Mouse (Mus musculus): ENCODE data around the gene Wrap73. TPM values are rescaled to one million over a fixed set of nuclear protein-coding genes. Genes with fewer than 3 reads are reported as not detected.

The Wrap73 gene
- 59.2 and 61.4 TPM in 2 replicates for polyA plus RNA-seq (2015; fragmentation: Nextera tagmentation; extraction: Ambion mirVana)

DNA sequence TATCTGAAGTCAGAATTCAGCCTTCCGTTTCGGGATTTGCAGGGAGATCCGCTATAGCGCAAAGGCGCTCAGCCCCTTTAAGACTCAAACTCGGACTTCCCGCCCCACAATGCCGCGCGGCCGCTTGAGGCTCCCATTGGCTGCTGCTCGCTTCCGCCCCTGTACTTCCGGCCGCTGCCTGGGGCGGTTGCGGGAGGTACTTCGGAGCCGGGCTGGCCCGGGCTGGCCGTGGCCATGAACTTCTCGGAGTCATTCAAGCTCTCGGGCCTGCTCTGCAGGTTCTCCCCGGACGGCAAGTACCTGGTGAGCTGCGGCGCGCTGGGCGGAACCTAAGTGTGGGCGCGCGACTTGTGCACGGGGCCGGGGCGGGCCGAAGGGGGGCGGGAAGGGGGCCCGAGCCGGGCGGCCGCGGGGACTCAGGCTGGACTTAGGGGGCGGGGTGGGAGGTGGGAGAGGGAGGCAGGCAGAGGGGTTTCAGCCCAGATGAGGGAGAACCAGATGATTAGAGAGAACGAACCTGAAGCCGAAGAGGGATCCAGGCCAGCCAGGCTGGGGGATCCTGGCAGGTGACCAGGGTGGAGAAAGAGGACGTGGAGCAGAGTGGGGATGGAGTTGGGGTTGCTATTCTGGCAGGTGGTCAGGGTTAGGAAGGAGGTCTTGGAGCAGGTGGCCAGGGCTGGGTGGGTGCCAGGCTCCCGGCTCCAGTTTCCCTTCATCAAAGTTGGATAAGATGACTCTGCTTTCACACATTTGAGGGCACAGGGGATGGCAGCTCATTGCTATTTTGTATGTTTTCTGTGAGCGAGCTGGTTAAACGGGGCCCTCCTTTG lies at the start of gene Wrap73:
Wrap73 (plus strand) TSS at position 162 of the 830 bp plus-strand sequence.
- Histone ChIP-seq H3K4me2 (peak within 1 kb of the TSS; percentile 86), H3K9ac (peak within 1 kb of the TSS; percentile 81), H3K27me3 (peaks cover 44% of the 10 kb centered on the region), H3K36me3 (ENCODE audit: poor library complexity, severe bottlenecking) (peaks cover 14% of the 10 kb centered on the region), H3K27ac (peak within 1 kb of the TSS; percentile 57), H3K9me3 (replicated peaks) (no peaks in the 10 kb centered on the region), H3K4me3 (peak within 1 kb of the TSS; percentile 83), H3K4me1 (peaks cover 42% of the 10 kb centered on the region)
- WGBS: 2% methylated on average over 48 of the region's 49 CpGs
- ATAC-seq: peak; percentile 96

DNA sequence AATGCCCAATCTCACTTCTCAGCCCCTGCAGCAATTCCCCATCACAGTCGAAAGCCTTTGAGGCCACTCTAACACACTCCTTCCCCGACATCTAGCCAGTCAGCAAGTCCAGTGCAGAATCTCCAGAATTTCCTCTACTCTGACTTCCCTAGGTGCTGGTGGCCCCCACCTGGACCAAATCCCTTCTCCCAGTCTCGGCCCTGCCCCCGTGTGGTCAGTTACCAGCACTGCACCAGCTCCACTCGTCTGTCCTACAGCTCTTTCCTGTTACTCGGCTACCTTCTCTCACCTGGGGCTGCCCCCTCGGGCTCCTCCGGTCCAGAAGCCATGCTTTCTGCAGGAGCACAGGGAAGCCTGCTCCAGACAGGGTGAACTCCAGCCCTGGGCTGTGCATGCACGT lies 49.0 kb upstream of the Wrap73 start:
- H3K9me3 ChIP-seq (replicated peaks): no peaks in the 10 kb centered on the region
- H3K4me3 ChIP-seq: no peak overlapping the region
- whole genome bisulfite sequencing: 23% methylated on average over 9 of the region's 9 CpGs
- H3K4me1 ChIP-seq: 0 out of 2 replicates have a peak, but pooled peaks cover 6% of the 10 kb centered on the region
- H3K36me3 ChIP-seq (ENCODE audit: poor library complexity, severe bottlenecking): no peaks in the 10 kb centered on the region
- H3K27me3 ChIP-seq: peaks cover 34% of the 10 kb centered on the region; the same call in 1 of the 2 replicates
- H3K9ac ChIP-seq: no peak overlapping the region
- H3K4me2 ChIP-seq: no peak overlapping the region
- no peak for ATAC-seq
- no peak overlapping the region for H3K27ac ChIP-seq

DNA sequence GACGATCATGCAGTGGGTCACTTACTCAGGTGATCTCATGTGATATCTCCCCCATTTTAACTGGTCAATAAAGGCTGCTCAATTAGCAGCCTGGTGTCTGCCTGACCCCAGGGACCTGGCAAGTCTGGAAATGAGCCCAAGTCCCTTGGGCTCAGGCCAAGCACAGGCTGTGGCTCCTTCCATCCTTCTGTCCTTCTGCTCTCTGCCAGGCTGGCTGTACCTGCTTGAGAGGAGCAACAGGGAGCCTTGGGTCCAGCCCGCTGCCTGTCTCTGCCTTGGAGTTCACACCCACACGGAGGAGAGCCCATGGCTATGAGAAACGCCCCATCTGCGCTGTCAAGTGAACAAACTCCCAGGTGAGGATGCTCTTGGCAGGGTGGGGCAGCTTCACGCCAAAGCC lies 46.1 kb upstream of the Wrap73 start:
- 0 out of 2 replicates have a peak, but pooled peaks cover 21% of the 10 kb centered on the region for H3K27me3 ChIP-seq
- H3K9me3 ChIP-seq (replicated peaks): no peaks in the 10 kb centered on the region
- ATAC-seq: no peak
- no peak overlapping the region for H3K9ac ChIP-seq
- peaks cover 9% of the 10 kb centered on the region; the same call in 1 of the 2 replicates for H3K4me1 ChIP-seq
- no peak overlapping the region for H3K4me3 ChIP-seq
- no peak overlapping the region for H3K4me2 ChIP-seq
- H3K27ac ChIP-seq: no peak overlapping the region
- H3K36me3 ChIP-seq (ENCODE audit: poor library complexity, severe bottlenecking): no peaks in the 10 kb centered on the region
- WGBS: 28% methylated on average over 6 of the region's 6 CpGs

DNA sequence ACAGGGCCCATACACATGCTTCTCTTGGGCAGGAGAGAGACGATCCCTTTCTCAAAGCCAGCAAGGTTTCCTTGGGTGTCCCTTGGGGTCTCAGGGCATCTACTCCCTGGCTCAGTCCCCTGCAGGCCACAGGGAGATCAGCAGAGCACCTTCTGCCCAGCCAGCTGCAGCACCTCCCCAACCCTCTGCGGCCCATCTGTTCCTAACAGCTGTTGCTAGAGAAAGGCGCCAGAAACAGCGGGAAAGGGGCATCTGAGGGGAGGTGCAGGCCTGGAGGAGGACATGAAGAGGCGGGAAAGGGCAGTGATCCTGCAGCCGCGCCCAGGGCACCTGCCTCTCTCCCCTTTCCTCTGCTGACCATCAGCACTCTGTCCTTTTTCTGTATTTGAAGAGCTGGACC lies 42.8 kb upstream of the Wrap73 start:
- 70% methylated on average over 7 of the region's 7 CpGs for WGBS
- Histone ChIP-seq H3K4me3 (no peak overlapping the region), H3K9me3 (replicated peaks) (no peaks in the 10 kb centered on the region), H3K36me3 (ENCODE audit: poor library complexity, severe bottlenecking) (no peaks in the 10 kb centered on the region), H3K4me2 (no peak overlapping the region), H3K4me1 (peaks cover 9% of the 10 kb centered on the region; the same call in 1 of the 2 replicates), H3K27me3 (peaks cover 33% of the 10 kb centered on the region), H3K27ac (no peak overlapping the region), H3K9ac (no peak overlapping the region)
- ATAC-seq: no peak

DNA sequence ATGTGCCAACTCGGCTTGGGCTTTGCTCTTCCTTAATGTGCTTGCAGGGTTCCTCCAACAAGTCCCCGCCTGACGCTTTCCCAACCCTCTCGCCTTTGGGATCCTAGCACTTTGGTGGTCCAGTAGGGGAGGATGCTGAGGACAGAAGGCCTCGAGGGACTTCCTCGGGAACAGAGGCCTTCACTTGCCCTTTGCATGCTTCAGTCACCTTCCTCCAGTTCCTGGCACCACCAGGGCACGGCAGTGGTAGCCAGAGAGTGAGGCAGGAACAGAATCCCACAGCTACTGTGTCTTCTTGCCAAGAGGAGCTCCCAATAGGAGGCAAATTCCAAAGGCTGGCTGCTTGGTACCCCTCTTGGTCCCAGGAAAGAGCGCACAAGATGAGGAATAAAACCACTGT lies 38.8 kb upstream of the Wrap73 start:
- H3K4me1 ChIP-seq: peaks cover 8% of the 10 kb centered on the region
- no peak for ATAC-seq
- WGBS: 73% methylated on average over 8 of the region's 8 CpGs
- no peak overlapping the region for H3K4me2 ChIP-seq
- no peak overlapping the region for H3K4me3 ChIP-seq
- no peak overlapping the region for H3K27ac ChIP-seq
- peaks cover 44% of the 10 kb centered on the region for H3K27me3 ChIP-seq
- H3K9me3 ChIP-seq (replicated peaks): no peaks in the 10 kb centered on the region
- no peak overlapping the region for H3K9ac ChIP-seq
- no peaks in the 10 kb centered on the region for H3K36me3 ChIP-seq (ENCODE audit: poor library complexity, severe bottlenecking)

DNA sequence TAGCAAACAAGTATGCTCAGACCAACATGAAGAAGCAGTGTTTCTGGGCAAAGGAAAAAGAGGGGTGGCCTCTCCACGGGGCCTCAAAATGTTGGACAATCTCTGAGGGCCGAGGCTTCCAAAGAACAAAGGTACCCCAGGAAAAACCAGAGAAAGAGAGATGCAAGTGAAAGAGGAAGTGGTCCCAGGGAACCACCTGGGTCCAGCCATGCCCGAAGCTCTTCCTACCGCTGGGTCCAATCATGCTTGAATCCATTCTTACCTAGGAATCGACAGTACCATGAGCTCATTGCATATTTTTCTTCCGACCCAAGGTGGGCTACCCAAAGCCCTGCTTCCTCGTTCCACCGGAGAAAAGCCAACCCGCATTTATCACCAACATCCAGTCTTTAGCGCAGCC lies 38.3 kb upstream of the Wrap73 start:
- Histone ChIP-seq H3K9me3 (replicated peaks) (no peaks in the 10 kb centered on the region), H3K27ac (no peak overlapping the region), H3K4me1 (peaks cover 8% of the 10 kb centered on the region), H3K4me3 (no peak overlapping the region), H3K4me2 (no peak overlapping the region), H3K36me3 (ENCODE audit: poor library complexity, severe bottlenecking) (no peaks in the 10 kb centered on the region), H3K27me3 (peaks cover 45% of the 10 kb centered on the region), H3K9ac (no peak overlapping the region)
- 91% methylated on average over 10 of the region's 10 CpGs for WGBS
- no peak for ATAC-seq

DNA sequence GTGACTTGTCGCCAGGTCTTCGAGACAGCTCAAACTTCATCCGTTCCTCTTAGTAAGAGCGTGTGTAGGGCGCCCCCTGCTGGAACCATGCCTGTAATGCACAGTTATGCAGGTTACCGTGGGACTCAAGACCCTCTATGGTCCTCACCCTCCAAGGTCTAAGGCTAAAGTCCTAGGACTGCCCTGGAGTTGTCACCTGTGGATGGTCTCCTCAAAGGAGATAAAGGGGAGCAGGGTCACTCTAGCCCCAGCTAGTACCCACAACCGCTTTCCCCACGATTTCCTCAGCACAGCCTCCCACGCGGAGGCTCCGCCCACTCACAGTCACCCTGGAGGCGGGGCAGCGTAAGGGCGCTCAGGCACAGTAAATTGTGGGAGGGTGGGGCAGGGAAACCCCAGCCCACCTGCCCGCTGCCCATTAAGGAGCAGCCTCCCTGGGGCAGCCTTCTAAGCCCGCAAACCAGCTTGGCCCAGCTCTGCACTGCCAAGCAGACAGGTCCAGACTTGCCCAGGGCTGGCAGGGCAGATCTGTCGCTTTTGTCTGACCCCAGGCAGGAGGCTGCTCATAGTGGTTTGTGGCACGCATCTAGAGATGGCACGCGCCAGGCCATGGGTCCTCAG lies 36.7 kb upstream of the Wrap73 start:
- WGBS: 25% methylated on average over 20 of the region's 20 CpGs
- peaks cover 49% of the 10 kb centered on the region for H3K27me3 ChIP-seq
- no peak overlapping the region for H3K27ac ChIP-seq
- no peaks in the 10 kb centered on the region for H3K36me3 ChIP-seq (ENCODE audit: poor library complexity, severe bottlenecking)
- peak; percentile 45; the same call in 1 of the 2 replicates for ATAC-seq
- H3K4me1 ChIP-seq: peaks cover 5% of the 10 kb centered on the region
- H3K4me3 ChIP-seq: peak overlapping the region; percentile 0; the same call in 1 of the 2 replicates
- H3K4me2 ChIP-seq: peak overlapping the region; percentile 36
- no peak overlapping the region for H3K9ac ChIP-seq
- no peaks in the 10 kb centered on the region for H3K9me3 ChIP-seq (replicated peaks)

DNA sequence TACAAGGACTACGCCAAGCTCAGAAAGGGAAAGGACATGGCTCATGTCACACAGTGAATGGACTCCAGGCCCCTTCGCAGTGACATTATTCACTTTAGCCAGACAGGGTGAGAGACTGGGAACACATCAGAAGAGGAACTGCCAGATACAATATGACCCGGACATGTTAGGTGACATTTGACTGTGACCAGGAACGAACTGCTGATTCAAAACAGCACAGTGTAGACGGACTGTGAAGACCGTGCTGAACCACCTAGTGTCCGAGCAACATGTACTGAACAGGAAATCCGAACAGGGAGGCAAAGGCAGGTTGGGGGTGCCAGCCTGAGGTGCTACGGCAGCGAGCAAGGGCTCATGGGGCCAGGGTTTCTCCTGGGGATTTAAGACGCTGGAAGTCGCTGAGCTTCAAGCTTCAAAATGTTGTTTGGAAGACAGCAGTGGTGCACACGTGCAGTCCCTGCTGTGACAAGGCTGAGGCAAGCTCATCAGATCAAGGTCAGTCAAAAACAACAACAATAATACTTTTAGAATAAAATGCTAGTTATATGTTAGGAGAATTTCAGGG lies 35.6 kb upstream of the Wrap73 start:
- Histone ChIP-seq H3K27ac (no peak overlapping the region), H3K4me3 (no peak overlapping the region), H3K36me3 (ENCODE audit: poor library complexity, severe bottlenecking) (no peaks in the 10 kb centered on the region), H3K9me3 (replicated peaks) (no peaks in the 10 kb centered on the region), H3K4me2 (no peak overlapping the region), H3K4me1 (peaks cover 5% of the 10 kb centered on the region), H3K27me3 (peaks cover 53% of the 10 kb centered on the region), H3K9ac (no peak overlapping the region)
- WGBS: 81% methylated on average over 13 of the region's 13 CpGs
- ATAC-seq: no peak

DNA sequence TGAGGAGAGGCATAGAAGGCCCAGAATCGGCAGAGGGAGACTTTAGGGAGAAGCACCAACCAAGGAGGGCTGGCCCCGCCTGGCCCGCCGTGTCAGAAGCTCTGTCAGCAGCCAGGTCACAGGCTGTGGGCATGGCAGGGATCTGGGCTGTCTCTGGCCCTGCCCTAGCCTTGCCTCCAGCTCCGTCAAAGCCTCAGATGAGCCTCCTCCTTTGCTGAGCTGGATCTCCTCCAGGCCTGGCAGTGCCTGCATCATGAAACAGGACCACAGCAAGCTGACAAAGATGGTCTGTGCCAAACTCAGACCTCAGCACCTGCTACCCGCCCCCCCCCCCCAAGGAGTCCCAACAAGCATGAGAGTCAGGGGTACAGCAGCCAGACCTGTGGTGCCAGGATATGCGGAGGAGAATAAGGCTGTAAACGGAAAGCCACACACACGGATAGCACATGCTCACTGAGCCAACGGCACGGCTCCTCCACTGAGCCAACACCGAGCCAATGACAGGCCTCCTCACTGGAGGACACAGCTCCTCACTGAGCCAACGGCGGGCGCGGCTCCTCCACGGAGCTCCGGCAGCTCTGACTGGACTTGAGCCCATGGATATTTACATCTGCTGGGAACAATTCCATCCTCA lies 32.8 kb upstream of the Wrap73 start:
- Histone ChIP-seq H3K36me3 (ENCODE audit: poor library complexity, severe bottlenecking) (no peaks in the 10 kb centered on the region), H3K4me3 (no peak overlapping the region), H3K27ac (no peak overlapping the region), H3K9ac (no peak overlapping the region), H3K27me3 (peaks cover 30% of the 10 kb centered on the region), H3K4me1 (peaks cover 5% of the 10 kb centered on the region), H3K9me3 (replicated peaks) (no peaks in the 10 kb centered on the region), H3K4me2 (peak overlapping the region; percentile 5; the same call in 1 of the 2 replicates)
- peak; percentile 59; the same call in 1 of the 2 replicates for ATAC-seq
- WGBS: 51% methylated on average over 18 of the region's 18 CpGs

DNA sequence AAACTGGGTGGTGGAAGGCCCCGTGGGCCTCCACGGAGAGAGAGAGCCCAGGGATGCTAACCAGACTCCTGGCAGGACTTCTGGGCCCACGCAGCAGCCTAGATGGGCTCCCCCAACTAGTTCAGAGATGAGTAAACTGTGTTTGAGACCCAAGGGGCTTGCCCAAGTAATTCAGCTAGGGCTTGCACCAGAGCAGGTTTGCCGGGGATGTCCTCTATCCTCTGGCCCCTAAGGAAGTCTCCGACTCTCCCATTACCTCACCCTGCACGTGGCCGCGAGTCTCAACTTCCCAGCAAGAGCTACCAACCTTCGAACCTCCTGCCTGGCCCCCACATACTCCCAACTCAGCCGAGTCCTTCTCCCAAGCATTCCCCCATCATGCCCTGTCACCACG lies 32.3 kb upstream of the Wrap73 start:
- H3K4me2 ChIP-seq: peak overlapping the region; percentile 5; the same call in 1 of the 2 replicates
- H3K9ac ChIP-seq: no peak overlapping the region
- no peaks in the 10 kb centered on the region for H3K9me3 ChIP-seq (replicated peaks)
- no peak for ATAC-seq
- no peak overlapping the region for H3K27ac ChIP-seq
- 84% methylated on average over 11 of the region's 11 CpGs for whole genome bisulfite sequencing
- peaks cover 25% of the 10 kb centered on the region for H3K27me3 ChIP-seq
- H3K4me1 ChIP-seq: peaks cover 5% of the 10 kb centered on the region
- H3K36me3 ChIP-seq (ENCODE audit: poor library complexity, severe bottlenecking): no peaks in the 10 kb centered on the region
- no peak overlapping the region for H3K4me3 ChIP-seq

DNA sequence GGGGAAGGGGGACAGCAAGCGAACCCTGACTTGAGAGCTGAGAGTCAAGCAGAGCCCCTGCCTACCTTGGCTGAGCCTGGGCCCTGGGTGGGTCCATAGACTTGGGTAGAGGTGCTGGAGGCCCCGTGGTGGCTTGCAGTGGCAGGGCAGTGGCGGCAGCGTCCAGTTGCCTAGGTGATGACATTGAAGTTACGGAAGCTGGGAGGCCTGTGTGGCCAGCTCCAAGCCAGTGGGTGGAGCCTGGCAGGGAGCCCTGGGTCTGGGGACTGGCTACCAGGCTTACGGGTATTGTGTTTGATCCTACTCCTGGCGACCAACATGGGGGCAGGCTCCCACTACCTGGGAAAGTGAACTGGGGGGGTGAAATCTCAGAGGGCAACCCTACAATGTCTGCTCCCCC lies 25.8 kb upstream of the Wrap73 start:
- WGBS: 53% methylated on average over 7 of the region's 7 CpGs

More for the DNA sequence above, 25.8 kb upstream of the Wrap73 start:
- Histone ChIP-seq H3K4me2 (no peak overlapping the region), H3K27ac (no peak overlapping the region), H3K9ac (no peak overlapping the region), H3K9me3 (replicated peaks) (no peaks in the 10 kb centered on the region), H3K36me3 (ENCODE audit: poor library complexity, severe bottlenecking) (no peaks in the 10 kb centered on the region), H3K4me3 (no peak overlapping the region), H3K4me1 (no peaks in the 10 kb centered on the region), H3K27me3 (0 out of 2 replicates have a peak, but pooled peaks cover 2% of the 10 kb centered on the region)
- ATAC-seq: no peak
